Mouse (Mus musculus) adrenal gland, adult 8-10 months (tissue): ENCODE measurements at regions not wholly inside any gene's neighbourhood (a gene's known extent, or its start where the extent isn't known, plus 50 kb on each side); places are given as distances from the start of the nearest gene placed in this dataset.

Experiments
- DNase-seq: peaks from one replicate; pipeline ENCODE4 v3.0.0; 2022

DNA sequence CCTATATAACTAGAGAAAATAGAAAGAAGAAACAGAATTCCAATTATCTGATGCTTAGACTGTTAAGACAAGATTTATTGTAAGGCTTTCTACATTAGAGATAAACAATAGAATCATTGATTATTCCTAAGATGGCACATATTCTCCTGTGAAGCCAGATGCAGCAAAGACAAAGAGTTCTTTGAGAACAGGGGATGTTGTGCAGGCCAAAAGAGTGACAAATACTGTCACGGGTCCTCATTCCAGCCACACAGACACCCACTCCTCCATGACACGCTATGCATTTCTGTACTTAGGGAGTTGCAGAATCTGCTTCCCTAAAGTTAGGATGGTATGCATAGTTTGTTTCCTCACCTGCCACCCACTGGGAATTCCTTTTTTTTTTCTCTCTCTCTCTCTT is 245.2 kb downstream of the Sv2b start:
- DNase-seq, result no peak

DNA sequence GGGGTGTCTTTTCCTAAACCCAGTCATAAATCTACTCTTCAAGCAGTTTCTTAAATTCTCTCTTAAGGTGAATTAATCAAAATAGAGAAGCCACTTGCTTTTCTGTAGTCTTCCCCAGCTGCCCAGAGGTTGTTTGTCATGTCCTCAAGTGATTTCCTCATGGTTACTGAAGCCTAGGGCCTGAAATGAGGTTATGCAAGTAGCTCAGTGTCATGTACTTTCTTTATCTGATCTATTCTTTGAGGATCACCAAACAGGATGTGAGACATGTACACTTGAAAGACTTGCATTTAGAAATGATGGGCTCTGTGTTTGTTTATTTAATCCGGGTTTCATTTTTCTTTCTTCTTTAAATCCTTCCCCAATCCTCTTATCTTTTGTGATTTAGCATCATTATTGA is 258.8 kb downstream of the Sv2b start:
- no peak for DNase-seq

DNA sequence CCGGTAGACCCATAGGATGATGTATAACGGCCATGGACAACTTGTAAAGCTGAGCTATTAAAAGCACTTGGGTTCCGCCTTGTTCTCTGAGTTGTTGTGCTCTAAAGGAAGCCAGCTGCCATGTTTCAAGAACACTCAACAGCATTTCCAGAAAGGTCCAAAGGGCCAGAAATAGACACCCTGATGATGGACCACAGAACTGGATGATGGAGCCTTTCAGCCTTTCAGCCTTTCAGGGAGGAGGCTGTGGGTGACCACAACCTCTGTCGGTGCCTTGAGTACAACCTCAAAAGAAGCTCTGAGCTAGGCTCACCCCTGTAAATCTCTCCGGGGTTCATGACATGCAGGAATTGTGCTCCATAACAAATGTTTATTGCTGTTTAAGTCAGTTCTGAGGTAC is 259.3 kb downstream of the Sv2b start:
- no peak for DNase-seq

DNA sequence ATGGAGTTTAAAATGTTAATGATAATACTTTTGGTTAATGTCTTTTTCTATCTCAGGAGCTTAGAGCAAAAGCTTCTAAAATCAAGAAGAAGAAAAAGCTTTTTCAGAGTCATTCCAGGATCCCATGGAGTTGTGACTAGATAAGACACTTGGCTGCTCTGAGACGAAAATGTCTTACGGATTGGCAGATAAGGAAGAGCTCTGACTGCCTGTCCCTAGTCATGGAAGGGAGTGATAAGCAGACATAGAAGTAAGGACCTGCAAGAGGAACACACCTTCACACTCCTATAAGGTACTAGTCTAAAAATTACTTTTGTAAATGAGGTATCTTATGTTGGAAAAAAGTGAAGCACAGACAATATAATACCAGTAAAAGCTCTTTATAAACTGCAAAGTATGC is 260.2 kb downstream of the Sv2b start:
- DNase-seq, result no peak

DNA sequence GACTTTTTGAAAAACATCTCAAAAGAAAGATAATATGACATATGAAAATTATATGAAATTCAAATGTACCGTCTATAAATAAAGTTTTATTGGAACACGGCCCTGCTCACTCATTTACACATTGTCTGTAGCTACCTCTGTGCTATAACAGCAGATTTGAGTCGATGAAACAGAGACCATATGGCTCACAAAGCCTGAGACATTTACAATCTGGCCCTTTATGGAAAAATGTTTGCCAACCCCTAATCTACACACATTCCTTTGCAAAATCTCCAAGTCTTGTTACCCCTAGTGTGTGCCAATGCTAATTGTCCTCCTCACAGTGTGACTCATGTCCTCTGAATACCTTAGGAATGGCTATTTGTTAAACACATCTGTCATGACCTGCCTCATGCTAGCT is 261.2 kb downstream of the Sv2b start:
- DNase-seq, result no peak

DNA sequence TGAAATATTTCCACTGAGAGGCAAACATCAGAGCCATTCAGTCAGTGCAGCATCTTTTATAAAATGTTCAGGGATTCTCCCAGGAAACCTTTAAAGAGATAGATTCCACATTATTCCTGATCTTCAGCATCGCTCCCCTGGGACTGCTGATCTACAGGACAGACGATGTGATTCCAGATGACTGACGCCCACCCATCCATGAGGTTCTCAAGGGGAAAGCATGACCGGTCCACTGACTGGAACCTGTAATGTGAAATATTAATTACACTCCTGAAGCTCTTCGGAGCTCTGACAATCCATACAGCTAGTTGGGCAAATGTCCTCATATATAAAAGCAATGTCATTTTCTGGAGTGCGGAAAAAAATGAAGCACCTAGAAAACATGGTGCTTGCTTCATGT is 268.2 kb downstream of the Sv2b start:
- no peak for DNase-seq

DNA sequence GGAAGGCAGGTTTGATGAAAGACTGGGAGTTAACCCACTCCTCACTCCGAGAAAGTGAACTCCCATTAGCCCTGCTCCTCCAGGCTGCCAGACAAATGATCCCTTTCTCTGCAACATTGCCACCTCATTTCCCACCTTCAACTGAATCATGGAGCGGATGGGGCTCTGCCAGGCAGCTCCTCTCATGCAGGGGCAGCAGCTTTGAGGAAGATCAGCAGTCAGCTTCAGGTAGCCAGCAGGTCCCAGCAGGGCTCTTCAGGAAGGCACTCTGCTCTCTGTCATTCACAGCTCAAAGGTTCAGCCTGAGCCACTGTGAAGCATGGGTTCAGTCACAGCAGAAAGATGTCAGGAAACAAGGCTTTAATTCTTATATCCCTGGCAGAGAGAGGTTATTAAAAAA is 282.9 kb downstream of the Sv2b start:
- no peak for DNase-seq

DNA sequence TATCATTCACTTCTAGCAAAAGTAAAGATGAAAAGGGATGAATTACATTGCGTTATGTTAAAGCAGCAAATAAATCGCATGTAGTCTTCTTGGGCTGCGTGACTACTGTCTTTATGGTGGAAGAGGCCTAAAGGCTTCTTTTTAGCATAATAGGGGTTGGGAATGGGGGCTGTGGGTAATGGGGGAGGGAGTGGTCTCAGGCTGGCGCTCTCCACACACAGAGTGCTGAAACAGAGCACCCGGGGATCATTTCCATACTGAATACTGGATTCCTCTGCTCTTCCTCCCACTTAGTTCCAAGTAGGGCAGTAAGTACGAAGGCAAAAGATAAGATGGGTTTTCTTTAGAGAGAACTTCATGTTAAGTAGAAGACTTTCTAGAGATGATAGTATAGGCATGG is 287.1 kb downstream of the Sv2b start:
- no peak for DNase-seq

DNA sequence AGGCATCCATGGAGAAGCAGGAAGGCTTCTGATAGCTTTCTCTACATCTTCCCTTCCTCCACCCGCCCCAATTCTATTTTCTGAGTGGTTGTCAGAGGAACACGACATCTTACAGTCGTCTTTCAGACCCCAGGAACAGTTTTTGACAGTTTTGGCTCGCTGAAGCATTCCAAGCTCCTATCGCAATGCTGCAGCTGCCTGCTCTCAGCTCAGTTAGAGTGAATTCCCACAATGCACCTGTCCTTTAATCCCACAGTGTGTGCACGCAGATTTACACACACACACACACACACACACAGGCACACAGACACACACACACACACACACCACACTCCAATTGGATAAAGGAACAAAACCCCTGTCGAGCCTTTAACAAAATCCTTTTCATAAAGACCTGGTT is 290.4 kb downstream of the Sv2b start:
- DNase-seq, result no peak

DNA sequence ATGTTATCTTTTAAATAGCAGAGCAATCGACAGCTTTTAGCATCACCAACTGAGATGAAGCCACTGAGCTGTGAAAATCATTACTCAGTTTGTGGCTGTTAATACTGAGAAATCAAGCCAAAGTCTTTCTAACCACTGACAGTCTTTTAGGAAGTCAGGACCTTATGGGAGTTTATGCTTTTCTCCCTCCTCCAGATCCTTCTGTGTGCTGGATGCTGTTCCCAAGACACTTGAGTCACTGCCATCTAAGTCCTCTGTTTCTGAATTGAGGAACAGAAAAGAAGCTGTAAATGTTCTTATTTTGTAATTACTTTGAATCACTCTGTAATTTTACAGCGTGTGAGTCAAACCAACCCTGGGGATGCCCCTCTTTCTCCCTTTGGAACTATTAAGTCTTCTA is 300.6 kb downstream of the Sv2b start:
- DNase-seq, result no peak

DNA sequence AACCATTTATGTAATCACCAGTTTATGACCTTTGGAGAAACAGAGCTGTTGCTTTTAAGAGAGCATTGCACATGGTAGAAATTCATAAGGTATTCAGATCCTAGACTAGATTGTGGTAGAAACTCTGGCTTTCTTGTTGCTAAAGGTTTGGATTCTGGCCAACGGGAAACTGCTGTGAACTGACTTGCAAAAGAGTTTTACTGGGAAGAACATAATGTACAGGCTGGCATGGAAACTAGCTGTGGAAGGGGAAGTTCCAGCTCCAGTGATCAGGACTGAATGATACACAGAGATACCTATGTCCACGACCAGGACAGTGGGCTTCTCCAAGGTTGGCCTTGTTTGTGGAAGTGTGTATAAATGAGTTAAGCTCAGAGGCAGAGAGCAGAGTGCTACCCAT is 318.9 kb downstream of the Sv2b start:
- DNase-seq, result no peak

DNA sequence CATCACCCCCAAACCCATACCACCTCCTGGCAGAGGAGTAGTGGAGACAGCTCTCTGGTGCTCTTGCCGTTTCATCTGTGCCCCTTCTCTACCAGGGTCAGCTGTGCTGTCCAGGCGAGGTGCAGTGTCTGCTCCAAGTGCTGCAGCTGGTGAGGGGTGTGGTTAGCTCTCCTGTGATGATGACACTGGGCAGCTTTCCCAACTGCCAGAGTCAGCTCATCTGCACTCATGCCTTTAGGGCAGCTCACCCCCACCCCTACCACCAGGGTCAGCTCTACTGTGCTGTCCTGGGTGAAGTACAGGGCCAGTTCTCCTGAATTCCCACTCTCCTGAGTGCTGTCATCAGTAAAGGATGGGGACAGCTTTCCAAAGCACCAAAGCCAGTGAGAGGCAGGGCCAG is 329.6 kb downstream of the Sv2b start:
- DNase-seq, result peak; percentile 8

DNA sequence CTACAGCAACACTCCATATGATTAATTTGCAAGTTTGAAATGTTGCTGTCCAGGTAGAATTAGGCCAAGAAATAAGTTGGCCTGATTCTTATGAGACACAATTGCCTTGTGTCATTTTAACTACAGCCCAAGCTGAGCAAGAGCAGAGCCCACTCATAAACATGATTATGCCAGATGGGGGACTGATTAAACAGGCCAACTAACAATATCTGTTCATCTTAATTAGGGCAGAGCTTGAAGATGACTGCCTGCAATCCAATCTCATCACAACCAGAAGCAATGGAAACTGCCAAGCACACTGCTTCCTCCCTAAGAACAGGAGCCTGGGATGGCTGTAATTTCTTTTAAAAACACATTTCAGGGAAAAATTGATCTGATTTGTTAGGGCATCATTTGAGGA is 333.1 kb downstream of the Sv2b start:
- DNase-seq, result no peak

DNA sequence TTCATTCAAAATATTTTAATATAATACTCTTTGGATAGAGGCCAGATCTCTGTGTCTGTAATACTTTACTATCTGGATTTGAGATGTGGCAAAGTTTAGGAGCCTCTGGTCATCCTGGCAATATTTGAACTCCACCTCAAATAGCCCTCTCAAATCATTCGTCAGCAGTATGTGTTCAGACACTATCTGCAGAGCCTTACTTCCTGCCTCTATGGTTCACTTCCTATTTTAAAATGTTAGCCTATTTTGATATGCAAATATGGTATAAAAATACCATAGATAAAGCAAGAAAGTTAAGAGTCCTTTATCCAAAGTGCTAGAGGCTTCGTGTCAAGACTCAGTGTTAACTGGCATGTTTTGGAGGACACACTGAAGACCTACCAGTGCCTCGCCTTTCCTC is 334.6 kb downstream of the Sv2b start:
- DNase-seq, result no peak

DNA sequence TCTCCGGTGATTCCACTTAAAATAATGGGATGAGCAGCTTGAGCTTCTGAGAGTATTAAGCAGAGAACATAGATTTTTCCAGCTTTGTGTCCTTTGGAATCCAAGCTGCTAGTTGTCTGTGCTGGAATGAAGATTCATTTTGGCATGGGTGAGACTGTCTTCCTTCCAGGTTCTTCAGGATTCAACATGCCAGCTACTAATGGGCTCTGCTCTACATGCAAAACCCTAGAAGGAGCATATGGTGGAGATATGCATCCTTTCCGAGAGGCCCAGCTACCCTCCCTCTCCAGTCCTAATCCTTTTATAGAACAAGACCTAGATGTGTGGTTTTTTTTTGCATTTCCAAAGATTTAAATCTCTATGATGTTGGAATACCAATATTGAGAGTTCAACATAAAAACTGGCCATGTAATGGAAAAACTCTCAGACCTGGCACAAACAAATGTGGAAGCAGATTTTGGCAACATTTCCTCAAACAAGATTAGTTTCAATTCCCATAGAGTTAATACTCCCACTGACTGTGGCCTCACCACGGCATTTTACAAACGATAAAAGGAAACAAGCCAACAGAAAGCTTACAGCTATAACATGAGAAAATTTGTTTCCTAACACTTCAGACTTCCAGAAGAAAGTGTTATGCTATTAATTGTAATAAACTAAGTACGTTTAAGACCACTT is 364.5 kb downstream of the Sv2b start:
- DNase-seq, result no peak

DNA sequence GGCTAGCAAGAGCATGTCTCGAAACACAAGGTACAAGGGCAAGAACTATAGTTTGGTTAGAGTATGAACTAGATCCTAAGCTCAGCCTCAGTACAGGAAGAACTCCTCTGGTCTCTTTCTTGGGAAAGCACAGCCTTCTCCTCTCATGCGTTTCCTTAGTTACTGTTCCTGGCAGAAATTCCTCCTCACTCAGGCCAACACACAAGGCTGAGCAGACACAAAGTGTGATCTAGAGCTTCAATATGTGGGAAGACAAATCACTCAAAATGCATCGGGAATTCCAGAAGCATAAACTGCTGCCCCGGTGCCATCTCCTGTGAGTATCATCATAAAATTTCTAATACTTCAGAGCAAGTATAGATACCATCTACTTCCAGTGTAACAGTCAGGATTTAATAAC is 366.1 kb downstream of the Sv2b start:
- no peak for DNase-seq

DNA sequence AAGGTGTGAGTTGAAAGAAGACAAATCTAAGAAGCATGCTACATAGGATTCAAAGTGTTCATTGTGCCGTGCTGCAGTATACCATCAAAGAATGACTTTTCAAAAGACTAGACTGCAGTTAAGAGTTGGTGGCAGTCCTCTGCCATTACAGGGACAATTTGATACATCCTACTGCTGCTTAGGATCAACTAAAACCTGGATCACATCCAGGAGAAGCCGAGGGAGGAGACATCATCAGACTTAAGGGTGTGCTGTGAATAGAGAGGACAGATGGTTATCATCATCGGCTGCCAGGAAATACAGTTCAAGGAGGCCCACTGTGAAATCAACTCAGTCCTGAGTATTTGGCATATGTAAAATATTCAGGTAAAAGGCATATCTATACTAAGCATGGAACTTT is 366.9 kb downstream of the Sv2b start:
- no peak for DNase-seq

DNA sequence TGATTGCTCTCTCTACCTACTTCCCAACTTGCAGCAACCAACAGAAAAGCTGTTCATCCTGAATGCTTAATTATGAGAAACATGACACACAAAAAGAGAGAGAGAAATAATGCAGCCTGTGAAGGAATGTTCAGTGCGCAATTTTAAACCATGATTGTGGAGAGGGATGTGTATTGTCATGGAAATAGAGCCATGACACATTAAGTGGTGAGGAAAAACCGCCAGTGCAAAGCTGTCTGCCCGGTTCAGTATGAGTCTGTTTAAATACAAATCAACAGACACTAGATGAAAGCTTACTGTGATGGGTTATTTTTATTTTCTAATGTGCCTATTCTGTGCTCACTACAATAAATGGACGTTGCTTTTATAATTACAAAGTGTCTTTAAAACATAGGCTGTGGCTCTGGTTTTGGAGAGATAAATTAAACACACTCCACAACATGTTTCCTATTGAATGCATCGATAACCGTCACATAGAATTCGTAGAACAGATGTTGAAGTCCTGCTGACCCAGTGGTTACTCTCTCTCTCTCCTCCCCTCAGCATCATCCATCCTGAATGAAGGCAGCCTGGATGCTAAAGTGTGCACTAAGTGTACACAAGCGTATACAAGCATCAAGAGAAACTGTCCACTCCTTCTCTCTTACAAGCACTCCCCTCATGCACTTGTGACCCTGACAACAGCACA is 374.7 kb upstream of the Slco3a1 start:
- no peak for DNase-seq

DNA sequence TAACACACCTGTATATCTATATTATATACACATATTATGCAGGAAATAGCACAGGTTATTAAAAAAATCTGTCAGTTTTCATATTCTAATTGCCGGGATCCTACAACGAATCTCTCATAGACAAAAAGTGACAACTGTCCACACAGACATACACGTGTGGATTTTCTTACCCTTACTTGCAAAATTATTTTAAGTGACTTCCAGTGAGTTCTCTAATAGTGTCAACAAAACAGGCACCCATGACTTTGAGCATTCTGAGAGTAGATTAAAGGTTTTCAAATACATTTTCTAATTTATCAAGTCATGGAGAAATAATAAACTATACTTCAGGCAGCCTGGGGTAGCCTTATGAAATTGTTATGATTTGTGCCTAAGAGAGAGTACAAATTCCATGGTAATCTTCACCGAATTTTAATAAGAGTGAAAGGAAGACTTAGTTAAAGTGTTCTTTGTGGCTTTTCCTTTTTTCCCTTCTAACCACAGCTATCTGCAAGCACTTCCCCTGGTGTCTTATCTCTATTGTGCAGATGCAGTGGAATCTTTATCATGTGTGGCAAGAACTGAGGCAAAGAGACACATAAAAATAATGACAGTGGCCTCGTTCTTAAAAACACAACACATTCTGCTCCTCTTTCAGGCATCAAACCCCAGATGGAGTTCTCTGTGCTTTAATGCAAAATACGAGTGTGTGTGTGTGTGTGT is 373.8 kb upstream of the Slco3a1 start:
- DNase-seq, result no peak

DNA sequence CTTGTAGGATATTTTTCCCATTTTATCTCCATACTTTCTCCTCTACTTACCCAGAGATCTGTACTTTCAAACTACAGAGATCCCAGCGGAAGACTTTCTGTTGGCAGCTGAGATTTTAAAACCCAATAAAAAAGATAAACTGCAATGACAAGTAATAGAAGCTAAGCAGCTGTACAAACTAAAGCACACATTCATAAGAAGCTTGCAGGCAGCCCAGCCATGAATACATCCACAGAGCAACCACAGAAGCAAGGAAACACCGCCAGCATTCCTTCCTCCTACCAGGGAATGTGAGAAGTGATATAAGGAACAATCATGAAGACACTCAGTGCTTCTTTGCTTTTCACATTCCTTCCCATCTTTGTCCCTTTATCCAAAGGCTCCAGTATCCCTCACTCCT is 372.1 kb upstream of the Slco3a1 start:
- no peak for DNase-seq

DNA sequence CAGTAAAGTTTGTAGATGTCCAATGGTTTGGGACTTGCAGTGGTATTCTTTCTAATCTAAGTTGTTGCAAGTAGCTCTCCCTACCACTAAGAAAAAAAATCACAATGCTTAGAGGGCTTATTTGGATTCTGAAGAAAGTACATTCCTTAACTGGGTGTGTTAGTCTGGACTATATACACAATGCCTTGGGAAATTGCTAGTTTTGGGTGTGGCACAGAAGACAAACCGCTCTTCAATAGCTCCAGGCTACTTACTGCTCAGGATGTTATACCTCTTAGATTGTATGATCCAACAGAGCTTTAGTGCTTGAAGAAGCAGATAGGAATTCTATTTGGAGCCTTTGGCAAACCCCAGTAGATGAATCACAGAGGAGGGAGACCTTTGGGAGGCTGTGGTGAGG is 369.6 kb upstream of the Slco3a1 start:
- DNase-seq, result no peak

DNA sequence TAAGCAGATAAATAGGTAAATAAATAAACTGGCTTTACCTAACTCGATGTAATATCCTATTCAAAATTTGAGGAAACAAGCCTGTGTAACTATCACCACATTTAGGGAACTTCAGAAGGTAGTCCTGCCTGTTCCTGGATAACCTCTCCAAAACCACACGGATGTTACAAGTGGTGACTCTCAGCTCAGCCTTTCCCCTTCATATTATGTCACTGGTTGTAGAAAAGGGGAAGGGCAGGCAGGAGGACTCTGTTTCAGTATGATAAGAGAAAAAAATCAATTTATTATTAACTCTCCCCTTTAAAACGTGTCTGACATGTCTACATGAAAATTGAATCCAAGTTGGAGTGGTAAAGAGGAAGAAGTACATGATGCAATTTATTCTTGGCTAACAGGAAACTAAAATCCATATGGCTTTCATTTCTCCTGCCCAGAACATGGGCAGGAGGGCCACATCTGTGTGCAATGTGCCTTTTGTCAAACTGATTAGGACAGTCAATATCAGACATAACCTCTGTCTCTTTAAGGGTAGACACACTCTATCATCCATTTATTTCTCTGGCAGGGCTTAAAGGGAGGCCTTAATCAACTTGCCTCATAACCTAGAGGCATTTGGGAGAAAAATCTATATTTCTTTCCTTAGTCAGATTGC is 353.9 kb upstream of the Slco3a1 start:
- DNase-seq, result no peak

DNA sequence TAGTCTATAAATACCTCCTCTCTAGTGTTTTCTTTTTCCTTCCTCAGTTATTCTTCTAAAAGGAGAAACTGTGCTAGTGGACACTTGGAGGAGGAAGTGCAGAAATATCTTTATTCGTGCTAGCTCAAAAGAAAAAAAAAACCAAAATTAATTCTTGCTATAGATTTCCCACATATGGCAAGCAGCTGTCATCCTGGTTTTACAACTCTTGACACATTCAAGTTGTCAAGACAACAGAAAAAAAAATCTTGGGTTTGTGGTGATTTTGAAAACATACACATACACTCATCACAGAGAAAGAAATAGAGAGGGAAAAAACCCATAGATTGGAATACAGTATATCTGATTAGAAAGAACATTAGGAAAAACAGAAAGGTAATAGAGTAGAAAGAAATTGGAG is 352.8 kb upstream of the Slco3a1 start:
- DNase-seq, result no peak

DNA sequence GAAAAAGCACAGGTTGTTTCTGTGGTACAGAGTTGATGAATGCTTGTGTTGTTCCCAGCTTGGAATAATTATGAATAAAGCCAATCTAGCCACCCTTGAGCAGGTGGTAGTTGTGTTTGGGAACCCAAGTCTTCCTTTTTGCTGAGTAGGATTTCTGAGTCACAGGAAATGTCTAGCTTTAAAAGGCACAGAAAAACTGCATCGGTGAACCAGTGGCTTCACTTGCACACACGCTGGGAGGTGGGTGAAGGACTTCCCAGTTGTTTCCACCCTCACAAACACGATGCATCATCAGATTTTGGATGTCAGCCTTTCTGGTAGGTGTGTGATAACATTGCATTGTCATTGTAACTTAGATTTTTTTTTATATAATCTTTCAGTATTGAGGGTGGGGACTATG is 322.9 kb upstream of the Slco3a1 start:
- DNase-seq, result no peak
